Mouse (Mus musculus): ENCODE results near the gene Pgr15l.

The Pgr15l gene

DNA sequence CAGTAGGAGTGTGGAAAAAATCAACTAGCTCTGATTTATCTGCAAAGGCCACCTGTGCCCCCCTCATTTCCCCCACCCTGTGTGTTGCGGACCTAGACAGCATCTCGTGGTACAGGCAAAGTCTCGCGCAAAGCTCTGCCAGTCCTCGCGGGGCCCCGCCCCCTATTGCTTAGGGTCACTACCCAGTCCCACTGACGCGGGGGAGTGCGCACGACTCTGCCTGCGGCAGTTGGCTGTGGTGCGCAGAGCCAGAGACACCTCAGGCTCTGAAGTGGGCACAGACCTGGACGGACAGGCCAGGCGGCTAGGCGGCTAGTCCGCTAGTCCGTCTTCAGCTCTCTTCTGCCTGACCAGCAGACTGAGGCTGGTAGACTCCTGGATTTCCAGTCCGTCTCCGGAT, at the start of gene Pgr15l:
TSS of gene Pgr15l (plus strand) at position 228 of the 400 bp plus-strand sequence.
- no peak for DNase-seq

DNA sequence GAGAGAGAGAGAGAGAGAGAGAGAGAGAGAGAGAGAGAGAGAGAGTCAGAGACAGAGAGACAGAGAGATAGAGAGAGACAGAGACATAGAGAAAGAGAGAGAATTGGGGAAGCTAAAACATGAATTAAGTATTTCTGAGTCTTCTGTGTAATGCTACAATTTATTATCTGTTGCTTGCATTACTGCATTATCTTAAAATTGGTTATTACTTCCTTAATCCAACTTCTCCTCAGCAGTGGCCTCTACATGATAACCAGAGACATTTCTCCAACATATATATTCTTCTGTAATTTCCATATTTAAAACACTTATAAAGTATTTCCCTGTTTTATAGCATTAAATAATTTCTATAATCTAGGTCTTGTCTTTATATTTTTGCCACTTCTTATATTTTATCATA, 44.9 kb upstream of the Pgr15l start:
- DNase-seq, result no peak

DNA sequence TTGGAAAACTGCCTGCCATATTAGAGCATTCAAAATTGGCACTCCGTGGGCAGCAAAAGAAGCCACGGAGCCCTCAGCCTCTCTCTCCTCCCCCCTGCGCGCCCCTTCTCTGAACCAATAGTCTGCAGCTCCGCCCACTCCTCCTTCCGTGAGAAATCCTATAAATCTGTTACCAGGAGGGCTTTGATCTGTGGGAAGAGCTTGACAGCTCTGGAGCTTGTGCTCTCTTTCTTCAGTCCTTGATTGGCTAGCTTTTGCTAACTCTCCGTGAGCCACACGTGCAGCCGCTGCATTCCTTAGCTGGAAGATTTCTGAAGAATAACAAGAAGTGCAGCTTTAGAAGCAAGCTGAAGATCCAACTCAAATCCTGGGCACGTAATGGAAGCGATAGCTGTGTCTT, 2.6 kb upstream of the Pgr15l start:
- DNase-seq, result no peak
